Mouse (Mus musculus) MEL (cell line): ENCODE measurements around the gene Dpysl5. TPM values are rescaled to one million over a fixed set of nuclear protein-coding genes. Genes with fewer than 3 reads are reported as not detected.

Experiments
- DNase-seq: peaks from one replicate; pipeline ENCODE4 v3.0.0; 2011; ENCODE audit warnings: low read depth, low spot score
- H3K27ac ChIP-seq: 2 replicates; pipeline ENCODE4 v1.5.1; 2012; ENCODE audit warnings: low read depth, mild to moderate bottlenecking, control low read depth, low read length, moderate library complexity; ENCODE audit not compliant: control insufficient read depth
- H3K27me3 ChIP-seq, 2 experiments: fragments of 150-350 bp in 1 of 2; sonication (generic) in 1 of 2; 2 replicates each; pipeline ENCODE4 v1.6.1; 2012; ENCODE audit warnings: low read length in 2 of 2, mild to moderate bottlenecking in 2 of 2, improper control_type of control experiment in 1 of 2, moderate library complexity in 1 of 2; ENCODE audit not compliant: insufficient read depth in 2 of 2, control insufficient read depth in 1 of 2
- H3K36me3 ChIP-seq, 2 experiments: 2 replicates each; pipeline ENCODE4 v1.6.1; 2012 to 2014; ENCODE audit warnings: low read length in 2 of 2, improper control_type of control experiment in 1 of 2, inconsistent platforms in 1 of 2, mild to moderate bottlenecking in 1 of 2; ENCODE audit not compliant: insufficient read depth in 2 of 2, control insufficient read depth in 1 of 2
- H3K4me1 ChIP-seq, 2 experiments: fragments of 150-350 bp in 1 of 2; sonication (generic) in 1 of 2; 2 replicates each; pipeline ENCODE4 v1.6.1; 2012; ENCODE audit warnings: low read length in 2 of 2, improper control_type of control experiment in 1 of 2, mild to moderate bottlenecking in 1 of 2; ENCODE audit not compliant: insufficient read depth in 2 of 2, control insufficient read depth in 1 of 2
- H3K4me3 ChIP-seq, 2 experiments: fragments of 150-350 bp in 1 of 2; sonication (generic) in 1 of 2; 2 replicates each; pipeline ENCODE4 v1.5.1; 2012; ENCODE audit warnings: low read depth in 2 of 2, low read length in 2 of 2, mild to moderate bottlenecking in 2 of 2, moderate library complexity in 2 of 2, control low read depth in 1 of 2, improper control_type of control experiment in 1 of 2; ENCODE audit not compliant: control insufficient read depth in 1 of 2, insufficient read depth in 1 of 2
- H3K79me2 ChIP-seq: 2 replicates; pipeline ENCODE4 v1.6.1; 2012; ENCODE audit warnings: mild to moderate bottlenecking, low read length, moderate library complexity; ENCODE audit not compliant: control insufficient read depth, poor library complexity, insufficient read depth
- H3K9ac ChIP-seq: 2 replicates; pipeline ENCODE4 v1.6.1; 2012; ENCODE audit warnings: low read depth, mild to moderate bottlenecking, control low read depth, low read length, moderate library complexity; ENCODE audit not compliant: control insufficient read depth, poor library complexity, severe bottlenecking
- H3K9me3 ChIP-seq: fragments of 150-350 bp; sonication (generic); replicated peaks from 2 replicates; pipeline ENCODE4 v1.6.1; 2012; ENCODE audit warnings: mild to moderate bottlenecking, low read length, improper control_type of control experiment, moderate library complexity; ENCODE audit not compliant: insufficient read depth
- BHLHE40 ChIP-seq: IDR thresholded peaks from 2 replicates; pipeline ENCODE4 v1.6.1; 2012; ENCODE audit warnings: low read depth, mild to moderate bottlenecking, inconsistent platforms, low read length, improper control_type of control experiment, borderline replicate concordance
- CHD1 ChIP-seq: IDR thresholded peaks from 2 replicates; pipeline ENCODE4 v1.6.1; 2012; ENCODE audit warnings: low read depth, mild to moderate bottlenecking, inconsistent platforms, low read length, improper control_type of control experiment
- CTCF ChIP-seq, 3 experiments: IDR thresholded peaks in 2 of 3; conservative IDR thresholded peaks in 1 of 3; 2 replicates each; pipeline ENCODE4 v1.5.1; 2011 to 2012; ENCODE audit warnings: low read length in 3 of 3, low read depth in 2 of 3, mild to moderate bottlenecking in 2 of 3, improper control_type of control experiment in 1 of 3, inconsistent platforms in 1 of 3, mixed read lengths in 1 of 3, moderate library complexity in 1 of 3; ENCODE audit not compliant: control insufficient read depth in 1 of 3, insufficient read depth in 1 of 3, poor library complexity in 1 of 3, severe bottlenecking in 1 of 3
- ELF1 ChIP-seq: IDR thresholded peaks from 2 replicates; pipeline ENCODE4 v1.6.1; 2014; ENCODE audit warnings: low read depth, mild to moderate bottlenecking, inconsistent platforms, low read length, improper control_type of control experiment, moderate library complexity
- EP300 ChIP-seq, 2 experiments: IDR thresholded peaks; 2 replicates each; pipeline ENCODE4 v1.6.1; 2011; ENCODE audit warnings: improper control_type of control experiment in 2 of 2, low read length in 2 of 2, low read depth in 1 of 2, mild to moderate bottlenecking in 1 of 2
- ETS1 ChIP-seq: IDR thresholded peaks from 2 replicates; pipeline ENCODE4 v1.6.1; 2012; ENCODE audit warnings: low read depth, mild to moderate bottlenecking, inconsistent platforms, low read length, improper control_type of control experiment, moderate library complexity
- GABPA ChIP-seq: IDR thresholded peaks from 2 replicates; pipeline ENCODE4 v1.6.1; 2012; ENCODE audit warnings: low read depth, mild to moderate bottlenecking, inconsistent platforms, low read length, improper control_type of control experiment, moderate library complexity
- GATA1 ChIP-seq: IDR thresholded peaks from 2 replicates; pipeline ENCODE4 v1.6.1; 2011; ENCODE audit warnings: low read depth, low read length, improper control_type of control experiment
- HCFC1 ChIP-seq: IDR thresholded peaks from 2 replicates; pipeline ENCODE4 v1.6.1; 2012; ENCODE audit warnings: low read depth, mild to moderate bottlenecking, inconsistent platforms, low read length, improper control_type of control experiment, moderate library complexity
- JUND ChIP-seq: IDR thresholded peaks from 2 replicates; pipeline ENCODE4 v1.6.1; 2011; ENCODE audit warnings: low read depth, mild to moderate bottlenecking, improper control_type of control experiment, low read length
- KAT2A ChIP-seq: conservative IDR thresholded peaks from 2 replicates; pipeline ENCODE4 v1.6.1; 2012; ENCODE audit warnings: low read depth, low read length, improper control_type of control experiment, inconsistent platforms
- MAFK ChIP-seq: IDR thresholded peaks from 2 replicates; pipeline ENCODE4 v1.6.1; 2011; ENCODE audit warnings: low read depth, mild to moderate bottlenecking, low read length, improper control_type of control experiment, borderline replicate concordance
- MAX ChIP-seq: IDR thresholded peaks from 2 replicates; pipeline ENCODE4 v1.6.1; 2011; ENCODE audit warnings: low read length, improper control_type of control experiment
- MAZ ChIP-seq: IDR thresholded peaks from 2 replicates; pipeline ENCODE4 v1.6.1; 2012; ENCODE audit warnings: low read depth, mild to moderate bottlenecking, inconsistent platforms, low read length, improper control_type of control experiment
- MEF2A ChIP-seq: IDR thresholded peaks from 2 replicates; pipeline ENCODE4 v1.6.1; 2014; ENCODE audit warnings: low read depth, mild to moderate bottlenecking, inconsistent platforms, low read length, improper control_type of control experiment; ENCODE audit not compliant: poor library complexity, insufficient replicate concordance, severe bottlenecking; ENCODE audit errors: extremely low read depth
- MXI1 ChIP-seq: IDR thresholded peaks from 2 replicates; pipeline ENCODE4 v1.6.1; 2011; ENCODE audit warnings: mild to moderate bottlenecking, low read depth, low read length, improper control_type of control experiment
- MYB ChIP-seq: IDR thresholded peaks from 2 replicates; pipeline ENCODE4 v1.6.1; 2011; ENCODE audit warnings: mild to moderate bottlenecking, low read depth, low read length, improper control_type of control experiment
- MYC ChIP-seq: IDR thresholded peaks from 2 replicates; pipeline ENCODE4 v1.6.1; 2011; ENCODE audit warnings: low read depth, mild to moderate bottlenecking, low read length, improper control_type of control experiment, moderate library complexity
- NELFE ChIP-seq: IDR thresholded peaks from 2 replicates; pipeline ENCODE4 v1.6.1; 2011; ENCODE audit warnings: low read depth, low read length, improper control_type of control experiment
- NRF1 ChIP-seq: IDR thresholded peaks from 2 replicates; pipeline ENCODE4 v1.6.1; 2014; ENCODE audit warnings: low read depth, mild to moderate bottlenecking, inconsistent platforms, low read length, improper control_type of control experiment, moderate library complexity; ENCODE audit not compliant: poor library complexity, insufficient read depth, severe bottlenecking
- POLR2A ChIP-seq, 2 experiments: IDR thresholded peaks; 2 replicates each; pipeline ENCODE4 v1.6.1; 2011 to 2012; ENCODE audit warnings: low read length in 2 of 2, mild to moderate bottlenecking in 2 of 2, control low read depth in 1 of 2, improper control_type of control experiment in 1 of 2, low read depth in 1 of 2, moderate library complexity in 1 of 2; ENCODE audit not compliant: control insufficient read depth in 1 of 2, insufficient read depth in 1 of 2, poor library complexity in 1 of 2
- POLR2AphosphoS2 ChIP-seq: IDR thresholded peaks from 2 replicates; pipeline ENCODE4 v1.6.1; 2011; ENCODE audit warnings: low read length, improper control_type of control experiment
- POLR2AphosphoS5 ChIP-seq: IDR thresholded peaks from 2 replicates; pipeline ENCODE4 v1.6.1; 2012; ENCODE audit warnings: low read depth, borderline replicate concordance, mild to moderate bottlenecking, inconsistent platforms, low read length, moderate library complexity, mixed read lengths
- RAD21 ChIP-seq: IDR thresholded peaks from 2 replicates; pipeline ENCODE4 v1.6.1; 2011; ENCODE audit warnings: mild to moderate bottlenecking, low read depth, low read length, improper control_type of control experiment
- RCOR1 ChIP-seq: IDR thresholded peaks from 2 replicates; pipeline ENCODE4 v1.6.1; 2012; ENCODE audit warnings: low read depth, mild to moderate bottlenecking, inconsistent platforms, low read length, improper control_type of control experiment
- SIN3A ChIP-seq: IDR thresholded peaks from 2 replicates; pipeline ENCODE4 v1.6.1; 2012; ENCODE audit warnings: low read length, improper control_type of control experiment, inconsistent platforms
- SMC3 ChIP-seq: IDR thresholded peaks from 2 replicates; pipeline ENCODE4 v1.6.1; 2011; ENCODE audit warnings: low read depth, low read length, improper control_type of control experiment
- TBP ChIP-seq: IDR thresholded peaks from 2 replicates; pipeline ENCODE4 v1.8.0; 2011; ENCODE audit warnings: low read depth, low read length, improper control_type of control experiment
- TCF12 ChIP-seq: IDR thresholded peaks from 2 replicates; pipeline ENCODE4 v1.6.1; 2014; ENCODE audit warnings: low read depth, mild to moderate bottlenecking, inconsistent platforms, low read length, improper control_type of control experiment, moderate library complexity
- UBTF ChIP-seq: IDR thresholded peaks from 2 replicates; pipeline ENCODE4 v1.6.1; 2012; ENCODE audit warnings: low read depth, mild to moderate bottlenecking, inconsistent platforms, low read length, improper control_type of control experiment, moderate library complexity, borderline replicate concordance; ENCODE audit not compliant: insufficient read depth
- USF1 ChIP-seq: IDR thresholded peaks from 2 replicates; pipeline ENCODE4 v1.6.1; 2014; ENCODE audit warnings: low read depth, mild to moderate bottlenecking, inconsistent platforms, low read length, improper control_type of control experiment, moderate library complexity
- USF2 ChIP-seq, 2 experiments: IDR thresholded peaks; 2 replicates each; pipeline ENCODE4 v1.6.1; 2011 to 2012; ENCODE audit warnings: improper control_type of control experiment in 2 of 2, low read length in 2 of 2, borderline replicate concordance in 1 of 2, inconsistent platforms in 1 of 2, low read depth in 1 of 2, mild to moderate bottlenecking in 1 of 2; ENCODE audit not compliant: insufficient read depth in 1 of 2
- ZC3H11A ChIP-seq: IDR thresholded peaks from 2 replicates; pipeline ENCODE4 v1.6.1; 2012; ENCODE audit warnings: low read depth, mild to moderate bottlenecking, inconsistent platforms, low read length, improper control_type of control experiment
- ZKSCAN1 ChIP-seq: IDR thresholded peaks from 2 replicates; pipeline ENCODE4 v1.6.1; 2012; ENCODE audit warnings: low read depth, mild to moderate bottlenecking, inconsistent platforms, low read length, improper control_type of control experiment, moderate library complexity
- ZMIZ1 ChIP-seq: IDR thresholded peaks from 2 replicates; pipeline ENCODE4 v1.6.1; 2012; ENCODE audit warnings: low read depth, mild to moderate bottlenecking, inconsistent platforms, low read length, improper control_type of control experiment, moderate library complexity
- ZNF384 ChIP-seq: IDR thresholded peaks from 2 replicates; pipeline ENCODE4 v1.6.1; 2012; ENCODE audit warnings: low read depth, mild to moderate bottlenecking, inconsistent platforms, low read length, improper control_type of control experiment
- polyA plus RNA-seq, 2 experiments: library from polyadenylated mRNA; stranded (reverse) in 1 of 2; unstranded in 1 of 2; fragments of >175 nt in 1 of 2; fragments of >200 nt in 1 of 2; gene quantifications; 2 replicates each; pipeline versions ENCODE4 v1.2.1 to v1.2.4; 2012; ENCODE audit warnings: low replicate concordance in 2 of 2, low read depth in 1 of 2; ENCODE audit not compliant: insufficient read length in 2 of 2, insufficient read depth in 1 of 2, missing spikeins in 1 of 2
- total RNA-seq: library from RNA; depleted of rRNA; stranded (reverse); fragments of 300-350 nt; gene quantifications from 2 replicates; pipeline ENCODE4 v1.2.3, GENCODE M21; 2012

The Dpysl5 gene
- total and polyA plus RNA-seq, 3 experiments, result not detected

GRCm38 (mm10) chr5:30774601-30775371, 63.4 kb downstream of the Dpysl5 start:
- H3K4me3 ChIP-seq, result no peak overlapping the region
- H3K9ac ChIP-seq, result no peak overlapping the region
- peak; percentile 74 for DNase-seq
- no peak overlapping the region for H3K27ac ChIP-seq
- peaks cover 22 to 24% of the 10 kb centered on the region in 2 experiments for H3K27me3 ChIP-seq
- H3K36me3 ChIP-seq, result no peaks in the 10 kb centered on the region
- H3K79me2 ChIP-seq, result no peaks in the 10 kb centered on the region
- no peaks in the 10 kb centered on the region for H3K9me3 ChIP-seq
- no peaks in the 10 kb centered on the region for H3K4me1 ChIP-seq
- TF ChIP-seq MXI1, result no peak
- TF ChIP-seq MYB, result no peak
- TF ChIP-seq GATA1, result no peak
- TF ChIP-seq POLR2AphosphoS5, result no peak
- no peak for TF ChIP-seq NELFE
- peak; percentile 65 for TF ChIP-seq BHLHE40
- no peak for TF ChIP-seq MAFK
- no peak for TF ChIP-seq GABPA
- peak; percentile 72 for TF ChIP-seq RAD21
- TF ChIP-seq TBP, result no peak
- TF ChIP-seq CHD1, result no peak
- no peak for TF ChIP-seq USF1
- TF ChIP-seq KAT2A, result no peak
- no peak for TF ChIP-seq EP300 (IDR thresholded peaks at IDR 0.05; ENCODE audit: low read depth in 1 of 2, low read length in 2 of 2)
- TF ChIP-seq ZNF384, result peak; percentile 82
- no peak for TF ChIP-seq ZMIZ1
- no peak for TF ChIP-seq ZKSCAN1
- no peak for TF ChIP-seq RCOR1
- no peak for TF ChIP-seq HCFC1
- peak; percentile 31; the same call in 1 of the 2 replicates for TF ChIP-seq NRF1
- TF ChIP-seq MEF2A, result no peak
- peak; percentile 85 for TF ChIP-seq MAZ
- peak; percentile 88 for TF ChIP-seq SMC3
- no peak for TF ChIP-seq JUND
- TF ChIP-seq POLR2A (IDR thresholded peaks at IDR 0.05; ENCODE audit: control insufficient read depth in 1 of 2, insufficient read depth in 1 of 2, low read depth in 1 of 2, low read length in 2 of 2, poor library complexity in 1 of 2), result no peak
- no peak for TF ChIP-seq USF2 (IDR thresholded peaks at IDR 0.05; ENCODE audit: borderline replicate concordance in 1 of 2, insufficient read depth in 1 of 2, low read depth in 1 of 2, low read length in 2 of 2)
- TF ChIP-seq TCF12, result no peak
- peak; percentile 66 to 88 (median 87) for TF ChIP-seq CTCF (IDR thresholded peaks at IDR 0.05 in 2 of 3, conservative IDR thresholded peaks at IDR 0.05 in 1 of 3; ENCODE audit: control insufficient read depth in 1 of 3, insufficient read depth in 1 of 3, low read depth in 2 of 3, low read length in 3 of 3, poor library complexity in 1 of 3, severe bottlenecking in 1 of 3)
- no peak for TF ChIP-seq ELF1
- no peak for TF ChIP-seq MYC
- no peak for TF ChIP-seq SIN3A
- peak; percentile 74 for TF ChIP-seq ZC3H11A
- TF ChIP-seq POLR2AphosphoS2, result no peak
- no peak for TF ChIP-seq UBTF
- TF ChIP-seq ETS1, result no peak
- no peak for TF ChIP-seq MAX
